ENCODE assay signal across 17 mouse cellular contexts in genomic region chr17:85616526-85617500, GRCm38 (mm10). TPM values are rescaled to one million over a fixed set of nuclear protein-coding genes. Genes with fewer than 3 reads are reported as not detected.
A peak's percentile ranks its signal among the peaks of the same experiment; 100 is the strongest.
DNase-seq lines count a peak whose midpoint lies in the region; ATAC-seq and TF ChIP-seq lines count a peak whose summit lies in the region.
"Had no signal": no experiment of that assay in that cellular context is flagged by ENCODE, and none has a peak within 500 bp of the region (broad histone marks: within the 10 kb centered on the region; RNA-seq: fewer than 3 reads in every experiment).

No protein-coding gene starts in this region.

- peaks cover 100% of the 10 kb centered on the region for H3K27me3 ChIP-seq in hindbrain, embryonic 10.5 days (ENCODE audit: insufficient read depth, poor library complexity, severe bottlenecking)
- H3K27me3 ChIP-seq in hindbrain, embryonic 12.5 days = peaks cover 100% of the 10 kb centered on the region
- H3K27me3 ChIP-seq in embryonic facial prominence, embryonic 11.5 days (ENCODE audit: control insufficient read depth, insufficient read depth, low read length) = peaks cover 91% of the 10 kb centered on the region
- H3K27me3 ChIP-seq in forebrain, embryonic 16.5 days (replicated peaks; ENCODE audit: control insufficient read depth, insufficient read depth, low read length) = peaks cover 81% of the 10 kb centered on the region
- H3K27me3 ChIP-seq in midbrain, postnatal 0 days (ENCODE audit: insufficient read depth, low read length) = peaks cover 92% of the 10 kb centered on the region
- H3K27me3 ChIP-seq in cerebellum, adult 2 months (ENCODE audit: control insufficient read depth, insufficient read depth, low read length) = peaks cover 13% of the 10 kb centered on the region

- no peak for TF ChIP-seq CTCF in midbrain, postnatal 0 days (IDR thresholded peaks at IDR 0.05)
- TF ChIP-seq CTCF in cerebellum, adult 2 months (IDR thresholded peaks at IDR 0.05; ENCODE audit: borderline replicate concordance, insufficient read depth, low read depth, low read length) = no peak

- no peak overlapping the region for H3K9ac ChIP-seq in hindbrain, embryonic 12.5 days
- H3K9ac ChIP-seq in embryonic facial prominence, embryonic 11.5 days (replicated peaks; ENCODE audit: low read length) = peak overlapping the region; percentile 42
- 0 out of 2 replicates have a peak overlapping the region, but pooled peaks have one; percentile 15 for H3K9ac ChIP-seq in forebrain, embryonic 16.5 days (replicated peaks; ENCODE audit: low read depth, low read length)
- no peak overlapping the region for H3K9ac ChIP-seq in midbrain, postnatal 0 days (replicated peaks; ENCODE audit: low read length, poor library complexity, severe bottlenecking)
- H3K9ac ChIP-seq: heart, embryonic 13.5 days; limb, embryonic 13.5 days; lung, embryonic 14.5 days had no signal

- no peaks in the 10 kb centered on the region for H3K36me3 ChIP-seq in hindbrain, embryonic 10.5 days
- no peaks in the 10 kb centered on the region for H3K36me3 ChIP-seq in hindbrain, embryonic 12.5 days
- no peaks in the 10 kb centered on the region for H3K36me3 ChIP-seq in embryonic facial prominence, embryonic 11.5 days (replicated peaks; ENCODE audit: control insufficient read depth, insufficient read depth, low read depth, low read length)
- no peaks in the 10 kb centered on the region for H3K36me3 ChIP-seq in forebrain, embryonic 16.5 days (ENCODE audit: control insufficient read depth, insufficient read depth)
- H3K36me3 ChIP-seq in midbrain, postnatal 0 days (ENCODE audit: insufficient read depth, low read length) = no peaks in the 10 kb centered on the region
- H3K36me3 ChIP-seq: heart, embryonic 13.5 days; limb, embryonic 13.5 days had no signal

- peak; percentile 52 for DNase-seq in hindbrain, embryonic 10.5 days (ENCODE audit: low spot score)
- peak; percentile 57 for DNase-seq in embryonic facial prominence, embryonic 11.5 days (ENCODE audit: low spot score)
- no peak for DNase-seq in midbrain, postnatal 0 days (ENCODE audit: low spot score)
- no peak for DNase-seq in cerebellum, adult 2 months
- DNase-seq in adrenal gland, postnatal 4 days (ENCODE audit: low spot score in 2 of 2) = no peak
- no peak for DNase-seq in urinary bladder, adult 2 months (ENCODE audit: low spot score)
- DNase-seq: cerebellum, adult 9-10 months; kidney, postnatal 10 days; lung, embryonic 14.5 days; right cerebral cortex, postnatal 25 days; thymus, postnatal 25 days had no signal

- ATAC-seq in hindbrain, embryonic 12.5 days (ENCODE audit: low FRiP score) = no peak
- ATAC-seq in embryonic facial prominence, embryonic 11.5 days (replicated peaks; ENCODE audit: insufficient number of reproducible peaks, low FRiP score, low TSS enrichment, low read depth) = no peak
- ATAC-seq in forebrain, embryonic 16.5 days = no peak
- no peak for ATAC-seq in midbrain, postnatal 0 days (ENCODE audit: low FRiP score)
- ATAC-seq: hindbrain, embryonic 16.5 days had no signal

- peak overlapping the region; percentile 41 for H3K4me3 ChIP-seq in hindbrain, embryonic 10.5 days
- H3K4me3 ChIP-seq in hindbrain, embryonic 12.5 days = no peak overlapping the region
- H3K4me3 ChIP-seq in embryonic facial prominence, embryonic 11.5 days (ENCODE audit: low read depth, low read length) = peak overlapping the region; percentile 38
- peak overlapping the region; percentile 40 for H3K4me3 ChIP-seq in forebrain, embryonic 16.5 days (replicated peaks; ENCODE audit: low read length)
- H3K4me3 ChIP-seq in midbrain, postnatal 0 days (ENCODE audit: low read depth, low read length) = peak overlapping the region; percentile 25
- H3K4me3 ChIP-seq in cerebellum, adult 2 months (replicated peaks; ENCODE audit: insufficient read depth, low read depth, low read length) = no peak overlapping the region

- no peak for TF ChIP-seq POLR2A in cerebellum, adult 2 months (IDR thresholded peaks at IDR 0.05; ENCODE audit: borderline replicate concordance, insufficient read depth, low read length)

- H3K27ac ChIP-seq in hindbrain, embryonic 10.5 days = 0 out of 2 replicates have a peak overlapping the region, but pooled peaks have one; percentile 25
- H3K27ac ChIP-seq in hindbrain, embryonic 12.5 days = no peak overlapping the region
- H3K27ac ChIP-seq in embryonic facial prominence, embryonic 11.5 days (replicated peaks; ENCODE audit: low read depth, low read length) = peak overlapping the region; percentile 41; the same call in 1 of the 2 replicates
- peak overlapping the region; percentile 35; the same call in 1 of the 2 replicates for H3K27ac ChIP-seq in forebrain, embryonic 16.5 days (ENCODE audit: low read length)
- H3K27ac ChIP-seq in midbrain, postnatal 0 days (ENCODE audit: low read depth, low read length) = peak overlapping the region; percentile 44
- no peak overlapping the region for H3K27ac ChIP-seq in cerebellum, adult 2 months (ENCODE audit: insufficient read depth, low read length)
- H3K27ac ChIP-seq: heart, embryonic 13.5 days; limb, embryonic 13.5 days had no signal

- H3K9me3 ChIP-seq in hindbrain, embryonic 10.5 days = no peaks in the 10 kb centered on the region
- H3K9me3 ChIP-seq in hindbrain, embryonic 12.5 days (replicated peaks) = no peaks in the 10 kb centered on the region
- H3K9me3 ChIP-seq in embryonic facial prominence, embryonic 11.5 days (replicated peaks; ENCODE audit: control insufficient read depth, low read length) = no peaks in the 10 kb centered on the region
- H3K9me3 ChIP-seq in forebrain, embryonic 16.5 days (ENCODE audit: control insufficient read depth, low read length) = no peaks in the 10 kb centered on the region
- H3K9me3 ChIP-seq in midbrain, postnatal 0 days (ENCODE audit: low read length) = no peaks in the 10 kb centered on the region
- H3K9me3 ChIP-seq: heart, embryonic 13.5 days; limb, embryonic 13.5 days had no signal

- no peak overlapping the region for H3K4me2 ChIP-seq in hindbrain, embryonic 12.5 days (replicated peaks)
- H3K4me2 ChIP-seq in embryonic facial prominence, embryonic 11.5 days (ENCODE audit: low read depth, low read length) = peak overlapping the region; percentile 1
- H3K4me2 ChIP-seq in forebrain, embryonic 16.5 days (ENCODE audit: low read length) = peak overlapping the region; percentile 30
- peak overlapping the region; percentile 24 for H3K4me2 ChIP-seq in midbrain, postnatal 0 days (ENCODE audit: low read depth, low read length, poor library complexity, severe bottlenecking)

- peaks cover 46% of the 10 kb centered on the region for H3K4me1 ChIP-seq in hindbrain, embryonic 10.5 days (replicated peaks)
- H3K4me1 ChIP-seq in hindbrain, embryonic 12.5 days = peaks cover 19% of the 10 kb centered on the region
- H3K4me1 ChIP-seq in embryonic facial prominence, embryonic 11.5 days (ENCODE audit: control insufficient read depth, insufficient read depth, low read length) = 0 out of 2 replicates have a peak, but pooled peaks cover 4% of the 10 kb centered on the region
- peaks cover 47% of the 10 kb centered on the region for H3K4me1 ChIP-seq in forebrain, embryonic 16.5 days (replicated peaks; ENCODE audit: control insufficient read depth, insufficient read depth, low read length)
- no peaks in the 10 kb centered on the region for H3K4me1 ChIP-seq in midbrain, postnatal 0 days (ENCODE audit: insufficient read depth, low read length)
- no peaks in the 10 kb centered on the region for H3K4me1 ChIP-seq in cerebellum, adult 2 months (ENCODE audit: control insufficient read depth, insufficient read depth, low read length)

- under 1% methylated on average over 41 of the region's 41 CpGs for WGBS in hindbrain, embryonic 10.5 days
- WGBS in hindbrain, embryonic 12.5 days = under 1% methylated on average over 41 of the region's 41 CpGs
- WGBS in embryonic facial prominence, embryonic 11.5 days = under 1% methylated on average over 41 of the region's 41 CpGs
- WGBS in forebrain, embryonic 16.5 days = 2% methylated on average over 41 of the region's 41 CpGs
- WGBS in midbrain, postnatal 0 days = 1% methylated on average over 41 of the region's 41 CpGs
- WGBS in cerebellum, adult 2 months = 1% methylated on average over 41 of the region's 41 CpGs

RNA-seq across cellular contexts. Expression of gene Six3, which starts 3.4 kb away (rescaled TPM):
- polyA plus RNA-seq in hindbrain, embryonic 10.5 days (2016; fragmentation: Nextera tagmentation; extraction: Ambion mirVana) = 0.46 and 1.9 TPM in 2 replicates
- 0.45 and 0.68 TPM in 2 replicates for polyA plus RNA-seq in hindbrain, embryonic 12.5 days (2016; fragmentation: Nextera tagmentation; extraction: Ambion mirVana)
- polyA plus RNA-seq in embryonic facial prominence, embryonic 11.5 days (2014; fragmentation: Nextera tagmentation; extraction: Ambion mirVana) = 9.5 and 10.5 TPM in 2 replicates
- 15.6 and 17.6 TPM in 2 replicates for polyA plus RNA-seq in forebrain, embryonic 16.5 days (2015; fragmentation: Nextera tagmentation; extraction: Ambion mirVana)
- total RNA-seq in midbrain, postnatal 0 days (2014; rRNA removed) = 11.2 and 12.8 TPM in 2 replicates
- polyA plus RNA-seq in midbrain, postnatal 0 days (2015; fragmentation: Nextera tagmentation; extraction: Ambion mirVana) = 23.3 and 28.0 TPM in 2 replicates
- polyA plus RNA-seq in cerebellum, adult 2 months (2012; rRNA removed) = 1.3 and 1.8 TPM in 2 replicates
- not detected for total RNA-seq in adrenal gland, postnatal 4 days (2021)
- polyA plus RNA-seq in urinary bladder, adult 2 months (2012; rRNA removed) = not detected in 2 replicates
- total RNA-seq: gastrocnemius, adult 18-20 months had no signal
- polyA plus RNA-seq: heart, embryonic 13.5 days; limb, embryonic 13.5 days; lung, embryonic 14.5 days had no signal

Comparison
In these comparisons a context has a peak if more than half of its experiments do, and no peak if none do; other contexts are left out.
1. H3K27ac ChIP-seq: peak in hindbrain, embryonic 10.5 days (single experiment), embryonic facial prominence, embryonic 11.5 days (single experiment), forebrain, embryonic 16.5 days (single experiment) and midbrain, postnatal 0 days (single experiment); none in hindbrain, embryonic 12.5 days (single experiment) and cerebellum, adult 2 months (single experiment).
2. H3K4me3 ChIP-seq: peak in hindbrain, embryonic 10.5 days (single experiment), embryonic facial prominence, embryonic 11.5 days (single experiment), forebrain, embryonic 16.5 days (single experiment) and midbrain, postnatal 0 days (single experiment); none in hindbrain, embryonic 12.5 days (single experiment) and cerebellum, adult 2 months (single experiment).
3. DNase-seq: peak in hindbrain, embryonic 10.5 days (single experiment) and embryonic facial prominence, embryonic 11.5 days (single experiment); none in midbrain, postnatal 0 days (single experiment), cerebellum, adult 2 months (0 of 2), adrenal gland, postnatal 4 days (0 of 2) and urinary bladder, adult 2 months (single experiment).
4. H3K9ac ChIP-seq: peak in embryonic facial prominence, embryonic 11.5 days (single experiment) and forebrain, embryonic 16.5 days (single experiment); none in hindbrain, embryonic 12.5 days (single experiment) and midbrain, postnatal 0 days (single experiment).